Mouse (Mus musculus) olfactory bulb, adult 2 months (tissue): ENCODE data around the gene Tcf7l1.

Source experiments
- CTCF ChIP-seq: fragments of 200-500 bp; IDR thresholded peaks from 2 replicates; pipeline ENCODE4 v1.5.1; 2012; ENCODE audit warnings: low read depth, mild to moderate bottlenecking, low read length, moderate library complexity; ENCODE audit not compliant: insufficient read depth
- POLR2A ChIP-seq: fragments of 200-500 bp; IDR thresholded peaks from 2 replicates; pipeline ENCODE4 v1.6.1; 2012; ENCODE audit warnings: mild to moderate bottlenecking, low read depth, low read length, moderate library complexity; ENCODE audit not compliant: insufficient read depth

- TF ChIP-seq POLR2A = no peak
- no peak for TF ChIP-seq CTCF
Measured at GRCm38 (mm10) chr6:72671129-72671528, 117.9 kb downstream of the Tcf7l1 start.
